Mouse (Mus musculus) CH12.LX (cell line): ENCODE results near the gene Ikzf1. TPM values are rescaled to one million over a fixed set of nuclear protein-coding genes. Genes with fewer than 3 reads are reported as not detected.

Source experiments
- DNase-seq: peaks from one replicate; pipeline ENCODE4 v3.0.0-alpha.2; 2013; ENCODE audit errors: extremely low read depth
- H3K27ac ChIP-seq: 2 replicates; pipeline ENCODE4 v1.5.1; 2012; ENCODE audit warnings: low read depth, mild to moderate bottlenecking, control low read depth, moderate library complexity; ENCODE audit not compliant: insufficient read depth
- H3K27me3 ChIP-seq: replicated peaks from 2 replicates; pipeline ENCODE3; 2012; ENCODE audit warnings: inconsistent platforms
- H3K36me3 ChIP-seq, 2 experiments: replicated peaks in 1 of 2; 2 replicates each; pipeline versions ENCODE3 to v1.6.1; 2012; ENCODE audit warnings: inconsistent platforms in 1 of 2, low read length in 1 of 2, mild to moderate bottlenecking in 1 of 2, mixed read lengths in 1 of 2, moderate library complexity in 1 of 2; ENCODE audit not compliant: control insufficient read depth in 1 of 2, insufficient read depth in 1 of 2
- H3K4me1 ChIP-seq, 2 experiments: 2 replicates each; pipeline ENCODE4 v1.6.1; 2012; ENCODE audit warnings: inconsistent platforms in 1 of 2, moderate library complexity in 1 of 2; ENCODE audit not compliant: insufficient read depth in 2 of 2, control insufficient read depth in 1 of 2
- H3K4me2 ChIP-seq: 2 replicates; pipeline ENCODE4 v1.6.1; 2012; ENCODE audit warnings: low read depth, mild to moderate bottlenecking, control low read depth; ENCODE audit not compliant: poor library complexity, insufficient read depth, severe bottlenecking
- H3K4me3 ChIP-seq, 3 experiments: fragments of 150-350 bp in 1 of 3; sonication (generic) in 1 of 3; replicated peaks in 1 of 3; 2 replicates each; pipeline versions ENCODE3 to v1.5.1; 2011 to 2012; ENCODE audit warnings: low read depth in 2 of 3, low read length in 2 of 3, mild to moderate bottlenecking in 2 of 3, moderate library complexity in 2 of 3, control low read depth in 1 of 3, improper control_type of control experiment in 1 of 3, inconsistent platforms in 1 of 3, mixed read lengths in 1 of 3; ENCODE audit not compliant: poor library complexity in 1 of 3
- H3K79me2 ChIP-seq: replicated peaks from 2 replicates; pipeline ENCODE4 v1.6.1; 2012; ENCODE audit warnings: mild to moderate bottlenecking, moderate library complexity; ENCODE audit not compliant: control insufficient read depth, poor library complexity, insufficient read depth, severe bottlenecking; ENCODE audit errors: extremely low read depth
- H3K9ac ChIP-seq: 2 replicates; pipeline ENCODE4 v1.6.1; 2012; ENCODE audit warnings: low read depth, mild to moderate bottlenecking, control low read depth, moderate library complexity; ENCODE audit not compliant: insufficient read depth
- H3K9me3 ChIP-seq: replicated peaks from 2 replicates; pipeline ENCODE3; 2012; ENCODE audit warnings: low read length, inconsistent platforms, mixed read lengths
- BHLHE40 ChIP-seq: IDR thresholded peaks from 2 replicates; pipeline ENCODE4 v1.6.1; 2011; ENCODE audit warnings: mild to moderate bottlenecking, low read depth, low read length, improper control_type of control experiment
- CHD1 ChIP-seq: IDR thresholded peaks from 2 replicates; pipeline ENCODE4 v1.6.1; 2012; ENCODE audit warnings: low read depth, low read length, improper control_type of control experiment, inconsistent platforms
- CHD2 ChIP-seq: IDR thresholded peaks from 2 replicates; pipeline ENCODE4 v1.6.1; 2011; ENCODE audit warnings: low read length, improper control_type of control experiment
- CTCF ChIP-seq, 2 experiments: IDR thresholded peaks in 1 of 2; conservative IDR thresholded peaks in 1 of 2; 2 replicates each; pipeline ENCODE4 v1.5.1; 2011 to 2012; ENCODE audit warnings: low read depth in 2 of 2, low read length in 2 of 2, improper control_type of control experiment in 1 of 2, inconsistent platforms in 1 of 2, mild to moderate bottlenecking in 1 of 2, moderate library complexity in 1 of 2
- ELF1 ChIP-seq: IDR thresholded peaks from 2 replicates; pipeline ENCODE4 v1.6.1; 2014; ENCODE audit warnings: low read depth, mild to moderate bottlenecking, inconsistent platforms, low read length, improper control_type of control experiment
- EP300 ChIP-seq: IDR thresholded peaks from 2 replicates; pipeline ENCODE4 v1.6.1; 2011; ENCODE audit warnings: low read length, improper control_type of control experiment
- ETS1 ChIP-seq: conservative IDR thresholded peaks from 2 replicates; pipeline ENCODE4 v1.6.1; 2012; ENCODE audit warnings: low read depth, mild to moderate bottlenecking, inconsistent platforms, low read length, improper control_type of control experiment, moderate library complexity
- GABPA ChIP-seq: IDR thresholded peaks from 2 replicates; pipeline ENCODE4 v1.6.1; 2012; ENCODE audit warnings: low read depth, low read length, improper control_type of control experiment, inconsistent platforms; ENCODE audit not compliant: insufficient replicate concordance
- HCFC1 ChIP-seq: IDR thresholded peaks from 2 replicates; pipeline ENCODE4 v1.6.1; 2012; ENCODE audit warnings: low read depth, mild to moderate bottlenecking, inconsistent platforms, low read length, improper control_type of control experiment
- IRF4 ChIP-seq: IDR thresholded peaks from 2 replicates; pipeline ENCODE4 v1.6.1; 2014; ENCODE audit warnings: low read depth, mild to moderate bottlenecking, inconsistent platforms, low read length, improper control_type of control experiment
- KAT2A ChIP-seq: IDR thresholded peaks from 2 replicates; pipeline ENCODE4 v1.6.1; 2012; ENCODE audit warnings: low read length, improper control_type of control experiment, inconsistent platforms; ENCODE audit not compliant: insufficient replicate concordance
- MAFK ChIP-seq: IDR thresholded peaks from 2 replicates; pipeline ENCODE4 v1.6.1; 2011; ENCODE audit warnings: low read length, improper control_type of control experiment; ENCODE audit not compliant: insufficient replicate concordance
- MAZ ChIP-seq: IDR thresholded peaks from 2 replicates; pipeline ENCODE4 v1.6.1; 2012; ENCODE audit warnings: low read depth, mild to moderate bottlenecking, inconsistent platforms, low read length, improper control_type of control experiment, moderate library complexity
- MEF2A ChIP-seq: IDR thresholded peaks from 2 replicates; pipeline ENCODE4 v1.6.1; 2014; ENCODE audit warnings: low read depth, mild to moderate bottlenecking, inconsistent platforms, low read length, improper control_type of control experiment, borderline replicate concordance
- MYC ChIP-seq: IDR thresholded peaks from 2 replicates; pipeline ENCODE4 v1.6.1; 2011; ENCODE audit warnings: low read depth, mild to moderate bottlenecking, improper control_type of control experiment, low read length
- NELFE ChIP-seq: IDR thresholded peaks from 2 replicates; pipeline ENCODE4 v1.6.1; 2011; ENCODE audit warnings: low read depth, low read length, improper control_type of control experiment
- NRF1 ChIP-seq: IDR thresholded peaks from 2 replicates; pipeline ENCODE4 v1.6.1; 2014; ENCODE audit warnings: low read depth, mild to moderate bottlenecking, inconsistent platforms, low read length, improper control_type of control experiment, moderate library complexity
- POLR2A ChIP-seq: IDR thresholded peaks from 2 replicates; pipeline ENCODE4 v1.6.1; 2011; ENCODE audit warnings: low read depth, mild to moderate bottlenecking, improper control_type of control experiment, low read length
- POLR2AphosphoS2 ChIP-seq: IDR thresholded peaks from 2 replicates; pipeline ENCODE4 v1.6.1; 2011; ENCODE audit warnings: low read depth, low read length, improper control_type of control experiment
- RAD21 ChIP-seq: IDR thresholded peaks from 2 replicates; pipeline ENCODE4 v1.6.1; 2011; ENCODE audit warnings: low read depth, mild to moderate bottlenecking, low read length, improper control_type of control experiment, moderate library complexity
- RCOR1 ChIP-seq: conservative IDR thresholded peaks from 2 replicates; pipeline ENCODE4 v1.6.1; 2012; ENCODE audit warnings: low read depth, mild to moderate bottlenecking, inconsistent platforms, low read length, improper control_type of control experiment
- SMC3 ChIP-seq: IDR thresholded peaks from 2 replicates; pipeline ENCODE4 v1.6.1; 2011; ENCODE audit warnings: low read depth, low read length, improper control_type of control experiment
- TBP ChIP-seq: conservative IDR thresholded peaks from 2 replicates; pipeline ENCODE4 v1.6.1; 2011; ENCODE audit warnings: low read depth, low read length, improper control_type of control experiment
- UBTF ChIP-seq: IDR thresholded peaks from 2 replicates; pipeline ENCODE4 v1.6.1; 2012; ENCODE audit warnings: low read depth, mild to moderate bottlenecking, inconsistent platforms, low read length, improper control_type of control experiment, moderate library complexity
- ZKSCAN1 ChIP-seq: IDR thresholded peaks from 2 replicates; pipeline ENCODE4 v1.6.1; 2012; ENCODE audit warnings: low read depth, inconsistent platforms, low read length, improper control_type of control experiment, borderline replicate concordance
- ZMIZ1 ChIP-seq: IDR thresholded peaks from 2 replicates; pipeline ENCODE4 v1.6.1; 2012; ENCODE audit warnings: low read depth, mild to moderate bottlenecking, inconsistent platforms, low read length, improper control_type of control experiment
- ZNF384 ChIP-seq: IDR thresholded peaks from 2 replicates; pipeline ENCODE4 v1.6.1; 2012; ENCODE audit warnings: low read depth, low read length, improper control_type of control experiment, inconsistent platforms
- dilution Hi-C: fragments of 300-500 bp; cut with MboI; formaldehyde crosslinking; loops from 2 replicates; pipeline ENCODE4 v1.14.3; 2020; ENCODE audit warnings: low sequenced_read_pairs; ENCODE audit not compliant: extremely low pct_unique_long_range_greater_than_20kb, extremely low pct_ligation_motif_present
- in situ Hi-C: fragments of 300-500 bp; cut with MboI; formaldehyde crosslinking; loops from 3 replicates; pipeline ENCODE4 v1.14.3; 2019; ENCODE audit warnings: low sequenced_read_pairs, low pct_ligation_motif_present, low pct_unique_long_range_greater_than_20kb, mixed read lengths
- polyA plus RNA-seq: library from polyadenylated mRNA; unstranded; fragments of >175 nt; gene quantifications from 2 replicates; pipeline ENCODE4 v1.2.1, GENCODE M21; 2012; ENCODE audit warnings: low read depth; ENCODE audit not compliant: insufficient read length
- total RNA-seq, 2 experiments: library from RNA; depleted of rRNA; stranded (reverse); fragments of 300-350 nt in 1 of 2; fragments of >200 nt in 1 of 2; gene quantifications; 2 replicates each; pipeline ENCODE4 v1.2.3; 2012 to 2014

The Ikzf1 gene
- total and polyA plus RNA-seq, 3 experiments = 33.1 to 68.7 (median 51.2) TPM

DNA sequence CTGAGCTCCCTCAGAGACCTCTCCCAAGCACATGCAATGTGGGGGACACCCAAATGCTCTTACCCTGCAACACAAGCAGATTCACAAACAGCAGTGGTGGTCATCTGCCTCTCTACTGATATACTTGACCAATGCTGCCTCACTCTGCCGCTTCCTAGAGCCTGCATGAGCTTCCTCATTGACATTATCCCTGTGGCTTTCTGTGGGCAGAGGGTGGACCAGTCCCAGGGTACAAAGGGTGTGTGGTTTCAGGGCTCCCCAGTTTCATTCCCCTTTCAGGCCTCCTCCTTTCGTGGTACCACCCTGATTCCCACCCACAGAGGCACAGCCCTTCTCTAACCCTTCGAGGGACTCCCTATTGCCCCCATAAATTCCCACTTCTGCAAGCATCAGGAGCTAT is 92.4 kb downstream of the Ikzf1 start:
- no peak for DNase-seq
- H3K9me3 ChIP-seq = no peaks in the 10 kb centered on the region
- H3K27ac ChIP-seq = peak overlapping the region; percentile 90
- H3K4me2 ChIP-seq = peak overlapping the region; percentile 14
- no peaks in the 10 kb centered on the region for H3K79me2 ChIP-seq
- dilution Hi-C loops = no loop called here
- H3K9ac ChIP-seq = peak overlapping the region; percentile 11; the same call in 1 of the 2 replicates
- H3K4me3 ChIP-seq = no peak overlapping the region
- H3K36me3 ChIP-seq = peaks cover 7 to 26% of the 10 kb centered on the region in 2 experiments
- TF ChIP-seq MYC (no peak; the same call in none of the 2 replicates), EP300 (no peak), SMC3 (0 out of 2 replicates have a peak, but pooled peaks have one; percentile 17), UBTF (0 out of 2 replicates have a peak, but pooled peaks have one; percentile 42), CHD2 (peak; percentile 35; the same call in 1 of the 2 replicates), RAD21 (peak; percentile 6), RCOR1 (peak; percentile 70; the same call in 1 of the 2 replicates), CHD1 (0 out of 2 replicates have a peak, but pooled peaks have one; percentile 24)
- TF ChIP-seq, all 38 proteins: peak for 6
- H3K4me1 ChIP-seq = peaks cover 39 to 98% of the 10 kb centered on the region in 2 experiments
- no peaks in the 10 kb centered on the region for H3K27me3 ChIP-seq
- in situ Hi-C loops = no loop called here

DNA sequence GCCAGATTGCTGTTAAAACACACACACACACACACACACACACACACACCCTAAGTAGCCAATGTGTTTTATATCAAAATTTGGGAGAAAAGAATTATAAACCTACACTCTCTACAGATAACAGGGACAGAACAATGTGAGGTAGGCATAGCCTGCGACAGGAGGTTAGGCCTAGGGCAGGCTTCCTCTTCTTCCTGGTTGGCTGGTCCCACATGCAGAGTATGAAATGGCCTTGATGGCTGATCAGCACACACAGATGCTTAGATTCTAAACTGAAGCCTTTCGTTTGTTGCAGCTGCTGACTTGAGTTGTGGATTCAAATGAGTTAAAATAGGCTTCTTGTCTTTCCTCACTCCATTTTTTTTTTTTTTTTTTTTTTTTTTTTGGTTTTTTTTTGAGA is 93.0 kb downstream of the Ikzf1 start:
- Histone ChIP-seq H3K4me1 (peaks cover 39 to 94% of the 10 kb centered on the region in 2 experiments), H3K27ac (0 out of 2 replicates have a peak overlapping the region, but pooled peaks have one; percentile 10), H3K9me3 (no peaks in the 10 kb centered on the region), H3K36me3 (peaks cover 5 to 22% of the 10 kb centered on the region in 2 experiments), H3K79me2 (no peaks in the 10 kb centered on the region), H3K4me2 (no peak overlapping the region), H3K9ac (no peak overlapping the region), H3K27me3 (no peaks in the 10 kb centered on the region), H3K4me3 (no peak overlapping the region)
- in situ Hi-C loops = no loop called here
- dilution Hi-C loops = no loop called here
- DNase-seq = peak; percentile 67
- TF ChIP-seq ZNF384 = peak; percentile 85
- TF ChIP-seq BHLHE40 = no peak
- TF ChIP-seq KAT2A = no peak
- TF ChIP-seq ELF1 = peak; percentile 59; the same call in 1 of the 2 replicates
- no peak; the same call in 1 of the 2 replicates for TF ChIP-seq HCFC1
- TF ChIP-seq IRF4 = no peak
- no peak for TF ChIP-seq NELFE
- TF ChIP-seq ETS1 = no peak
- no peak for TF ChIP-seq CHD1
- TF ChIP-seq NRF1 = no peak
- no peak for TF ChIP-seq GABPA
- TF ChIP-seq EP300 = no peak
- TF ChIP-seq POLR2AphosphoS2 = no peak
- TF ChIP-seq CTCF (conservative IDR thresholded peaks at IDR 0.05 in 1 of 2, IDR thresholded peaks at IDR 0.05 in 1 of 2; ENCODE audit: low read depth in 2 of 2, low read length in 2 of 2) = no peak
- no peak for TF ChIP-seq TBP
- no peak for TF ChIP-seq MAFK
- TF ChIP-seq ZMIZ1 = no peak
- no peak for TF ChIP-seq UBTF
- no peak for TF ChIP-seq ZKSCAN1
- TF ChIP-seq MYC = peak; percentile 30; the same call in 1 of the 2 replicates
- no peak for TF ChIP-seq RCOR1
- TF ChIP-seq POLR2A = no peak
- TF ChIP-seq MEF2A = no peak
- no peak for TF ChIP-seq MAZ
